Mouse (Mus musculus) 3134 (cell line): ENCODE results near the gene Paqr7.
"Not testable (repeated sequence)": the region's sequence is repeated elsewhere in the genome, so short reads cannot be mapped to it uniquely, and the experiment has no call there.

Experiments
- DNase-seq: peaks from one replicate; pipeline ENCODE4 v3.0.0-alpha.2; 2011; ENCODE audit warnings: low spot score; ENCODE audit not compliant: insufficient read length; ENCODE audit errors: extremely low read depth

Gene Paqr7

DNA sequence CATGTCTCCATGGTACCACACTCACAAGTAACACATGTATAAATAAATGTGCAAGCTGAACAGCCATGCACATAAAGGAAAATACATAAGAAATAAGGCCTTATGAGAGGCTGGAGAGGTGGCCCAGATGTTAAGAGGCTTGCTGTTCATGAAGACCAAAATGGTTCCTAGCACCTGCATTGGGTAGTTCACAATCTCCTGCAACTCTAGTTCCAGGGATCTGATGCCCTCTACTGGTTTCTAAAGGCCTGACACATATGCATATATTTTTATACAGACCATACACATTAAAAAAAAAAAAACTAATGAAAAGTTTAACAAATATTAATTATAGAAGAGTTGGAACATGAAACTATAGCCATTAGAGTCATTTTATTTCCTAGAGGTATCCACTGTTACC is 25.0 kb upstream of the Paqr7 start:
- no peak for DNase-seq

DNA sequence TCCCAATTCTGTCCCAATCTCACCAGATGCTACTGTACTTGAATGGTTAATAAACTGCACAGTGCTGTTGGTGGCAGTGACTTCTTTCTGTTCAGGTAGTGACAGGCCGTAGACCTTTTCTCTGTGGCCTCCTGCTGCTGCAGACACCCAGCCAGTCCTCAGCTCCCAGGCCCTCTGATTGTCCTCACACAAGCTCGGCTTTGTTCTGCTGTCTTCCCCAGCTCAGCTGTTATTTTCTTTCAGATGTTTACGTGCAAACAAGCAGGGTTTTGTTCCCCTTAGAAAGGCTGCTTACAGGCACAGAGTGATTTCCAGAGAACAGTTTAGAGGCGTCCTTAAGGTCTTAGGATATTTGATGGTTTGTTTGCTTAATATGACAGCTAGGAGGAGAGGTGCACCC is 22.7 kb upstream of the Paqr7 start:
- DNase-seq: no peak

GRCm38 (mm10) chr4:134474240-134474639 is 22.3 kb upstream of the Paqr7 start:
- no peak for DNase-seq

GRCm38 (mm10) chr4:134476899-134477298 is 19.6 kb upstream of the Paqr7 start:
- peak; percentile 56 for DNase-seq

DNA sequence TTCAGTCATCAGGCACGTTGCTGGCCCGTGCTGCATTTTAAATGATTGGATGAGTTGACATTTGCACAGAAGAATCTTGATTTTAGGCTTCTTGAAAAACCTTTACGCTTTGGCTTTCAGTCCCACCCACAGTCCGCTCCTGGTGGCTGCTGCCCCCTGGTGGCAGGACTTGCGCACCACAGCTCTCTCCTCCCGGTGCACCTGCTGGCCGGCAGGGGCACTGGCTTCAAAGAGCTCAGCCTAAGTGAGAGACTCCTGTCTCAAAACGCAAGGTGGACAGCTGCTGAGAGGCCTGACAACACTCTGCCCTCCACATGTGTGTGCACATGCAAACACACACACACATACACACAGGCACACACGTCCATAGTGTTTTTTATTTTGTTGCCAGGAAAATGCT is 18.5 kb upstream of the Paqr7 start:
- peak; percentile 87 for DNase-seq

- no peak for DNase-seq
Measured at GRCm38 (mm10) chr4:134479839-134480238, 16.7 kb upstream of the Paqr7 start.

DNA sequence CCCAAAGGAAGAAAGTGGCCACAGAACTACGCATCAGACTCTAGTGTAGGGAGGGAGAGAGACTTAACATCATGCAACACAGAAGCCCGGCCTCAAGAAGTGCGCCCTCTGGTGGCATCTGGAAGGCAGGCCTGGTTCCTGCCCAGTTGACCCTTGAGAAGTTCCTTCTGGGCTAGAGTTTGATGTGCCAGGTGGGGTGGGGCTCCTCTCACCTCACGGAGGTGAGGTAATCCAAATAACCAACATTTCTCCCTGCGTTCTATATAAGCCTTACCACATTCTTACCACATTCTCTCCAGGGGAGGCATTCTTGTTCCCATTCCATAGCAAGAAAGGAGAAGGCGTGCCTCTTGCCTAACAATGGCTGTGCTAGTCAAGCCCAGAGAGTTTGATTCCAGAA is 15.6 kb upstream of the Paqr7 start:
- no peak for DNase-seq

- DNase-seq: no peak
Measured at GRCm38 (mm10) chr4:134481270-134481669, 15.2 kb upstream of the Paqr7 start.

DNA sequence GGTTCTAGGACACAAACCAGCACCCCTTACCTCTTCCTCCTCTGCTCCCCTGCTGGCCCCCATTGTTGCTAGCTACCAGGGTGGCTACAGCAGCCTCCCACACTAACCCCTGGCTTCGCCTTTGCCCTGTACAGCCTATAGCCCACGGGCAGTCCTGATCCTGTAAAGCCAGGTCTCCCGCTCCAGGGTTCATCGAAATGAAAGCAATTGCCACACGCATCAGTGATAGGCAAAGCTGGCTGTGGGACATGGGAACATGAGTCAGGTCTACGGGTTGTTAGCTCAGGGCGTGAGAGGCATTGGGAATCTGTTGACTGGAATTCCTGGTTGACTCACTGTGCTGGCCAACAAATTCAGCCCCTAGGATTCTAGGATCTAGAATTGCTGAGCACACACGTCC is 14.1 kb upstream of the Paqr7 start:
- peak; percentile 50 for DNase-seq

DNA sequence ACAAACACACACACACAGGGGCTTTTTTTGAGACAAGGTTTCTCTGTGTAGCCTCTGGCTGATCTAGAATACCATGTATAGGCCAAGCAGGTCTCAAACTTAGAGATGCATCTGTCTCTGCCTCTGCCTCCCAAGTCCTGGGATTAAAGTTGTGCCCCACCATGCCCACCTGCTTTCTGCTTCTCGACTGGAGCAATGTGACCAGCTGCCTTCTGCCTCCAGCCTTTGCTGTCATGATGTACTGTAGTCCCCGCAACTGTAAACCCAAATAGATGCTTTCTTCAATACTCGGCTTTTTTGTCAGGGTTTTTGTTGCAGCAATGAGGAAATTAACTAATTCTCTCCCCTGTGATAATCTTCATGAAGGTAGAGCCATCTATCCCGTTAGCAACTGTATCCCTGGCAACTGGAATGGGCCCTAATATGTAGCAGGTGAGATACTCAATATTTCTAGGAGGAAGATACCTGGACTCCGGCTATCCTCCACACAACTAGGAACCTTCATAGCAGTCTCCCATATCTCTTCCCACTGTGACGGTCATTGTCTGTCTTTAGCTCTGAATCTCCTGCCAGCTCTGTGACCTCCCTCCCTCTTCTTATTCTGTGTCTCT is 13.3 kb upstream of the Paqr7 start:
- DNase-seq: no peak

DNA sequence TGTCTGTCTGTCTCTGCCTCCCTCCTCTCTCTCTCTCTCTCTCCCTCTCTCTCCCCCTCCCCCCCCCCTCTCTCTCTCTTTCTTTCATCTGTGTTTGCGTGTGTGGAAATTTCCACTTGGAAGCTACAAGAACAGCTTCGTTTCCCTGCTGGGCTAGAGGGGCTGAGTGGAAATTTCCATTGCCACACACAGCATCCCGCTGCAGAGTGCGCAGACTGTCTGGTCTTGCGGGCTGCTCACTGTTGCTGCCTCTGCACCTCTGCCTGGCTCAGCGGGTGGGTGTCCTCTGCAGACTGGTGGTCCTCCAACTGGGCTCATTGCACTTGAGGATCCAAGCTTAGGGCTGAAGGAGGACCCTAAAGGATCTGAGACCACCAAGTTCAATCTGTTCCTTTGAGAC is 12.8 kb upstream of the Paqr7 start:
- DNase-seq: no peak

GRCm38 (mm10) chr4:134484231-134484630 is 12.3 kb upstream of the Paqr7 start:
- DNase-seq: no peak

DNA sequence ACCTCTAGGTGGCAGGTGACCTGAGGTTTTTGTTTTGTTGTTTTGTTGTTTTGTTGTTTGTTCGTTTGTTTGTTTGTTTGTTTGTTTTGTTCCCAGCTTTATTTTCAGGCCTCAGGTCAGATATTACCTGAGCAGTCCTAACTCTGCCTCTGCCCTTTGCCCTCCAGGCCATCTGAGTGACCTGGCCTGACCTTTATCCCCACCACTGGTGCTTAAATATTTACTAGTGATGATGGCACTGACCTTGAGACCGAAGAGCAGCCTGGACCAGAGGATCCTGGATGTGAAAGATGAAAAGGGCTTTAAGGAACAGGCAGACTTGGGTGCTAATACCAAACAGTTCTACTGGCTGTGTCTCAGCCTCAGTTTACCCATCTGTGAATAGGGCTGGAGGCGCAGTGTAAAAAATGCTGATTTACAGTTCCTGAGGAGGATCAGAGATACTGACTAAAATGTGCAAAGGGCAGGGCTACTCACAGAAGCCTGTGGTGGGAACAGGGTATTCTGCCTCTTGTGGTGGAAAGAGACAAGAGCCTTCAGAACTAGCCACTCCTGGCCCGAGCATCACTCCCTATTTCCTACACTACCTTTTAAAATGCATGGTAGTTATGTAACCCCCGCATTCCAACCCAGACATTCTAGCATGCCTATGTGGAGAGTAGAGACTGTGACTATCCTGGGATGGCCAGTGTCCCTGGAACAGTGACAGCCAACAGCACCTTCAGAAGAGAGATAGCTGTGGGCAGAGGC is 11.2 kb upstream of the Paqr7 start:
- DNase-seq: no peak

- DNase-seq: no peak
Measured at GRCm38 (mm10) chr4:134488211-134488610, 8.3 kb upstream of the Paqr7 start.

GRCm38 (mm10) chr4:134489986-134490665 is 6.4 kb upstream of the Paqr7 start:
- DNase-seq: no peak

DNA sequence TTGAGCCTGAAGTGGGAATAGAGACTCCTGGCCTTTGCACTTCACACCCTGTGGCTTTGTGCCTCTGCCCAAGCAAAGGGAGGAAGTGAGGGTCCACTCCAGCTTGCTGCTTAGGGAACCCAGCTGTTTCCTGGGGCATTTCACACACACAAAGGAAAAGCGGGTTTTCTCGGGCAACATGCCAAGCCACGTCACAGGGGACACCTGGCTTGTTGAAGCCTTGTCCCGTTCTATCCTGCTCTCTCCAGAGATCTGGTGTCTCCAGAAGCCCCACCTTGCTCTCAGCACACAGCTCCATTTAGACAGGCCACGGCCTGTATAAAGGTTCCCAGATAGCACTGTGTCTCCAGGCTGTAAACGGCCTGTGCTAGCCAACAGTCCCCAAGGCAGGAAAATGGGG is 4.8 kb upstream of the Paqr7 start:
- no peak for DNase-seq

DNA sequence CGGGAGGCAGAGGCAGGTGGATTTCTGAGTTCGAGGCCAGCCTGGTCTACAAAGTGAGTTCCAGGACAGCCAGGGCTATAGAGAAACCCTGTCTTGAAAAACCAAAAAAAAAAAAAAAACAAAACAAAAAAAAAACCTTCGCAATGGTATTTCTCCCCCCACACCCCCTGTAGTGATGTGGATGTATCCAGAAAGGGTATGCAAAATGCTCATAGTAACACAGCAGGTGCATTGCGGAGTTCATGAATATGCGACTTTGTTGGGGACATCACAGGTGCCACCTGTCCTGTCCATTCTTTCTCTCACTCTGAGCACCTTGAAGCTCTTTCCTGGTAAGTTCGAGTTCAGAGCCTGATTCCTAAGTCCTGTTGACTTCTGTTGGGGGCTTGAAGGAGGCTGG is 2.3 kb upstream of the Paqr7 start:
- DNase-seq: not testable (repeated sequence)

GRCm38 (mm10) chr4:134494780-134495545 is 1.5 kb upstream of the Paqr7 start:
- DNase-seq: peak; percentile 66

DNA sequence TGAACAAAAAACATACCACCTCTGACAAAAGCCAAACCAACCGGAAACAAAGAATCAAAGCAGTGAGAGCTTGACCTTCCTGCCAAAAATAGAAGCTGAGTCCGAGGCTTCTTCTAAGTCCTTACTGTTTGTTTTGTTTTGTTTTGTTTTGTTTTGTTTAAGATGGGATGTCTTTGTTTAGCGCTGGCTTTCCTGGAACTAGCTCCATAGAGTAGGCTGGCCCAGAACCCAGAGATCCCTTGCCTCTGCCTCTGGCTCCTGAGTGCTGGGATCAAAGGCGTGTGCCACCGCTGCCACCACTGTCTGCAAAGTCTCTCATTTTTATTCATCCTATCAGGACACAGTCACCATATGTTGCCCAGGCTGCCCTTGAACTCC is 962 bp upstream of the Paqr7 start:
- DNase-seq: no peak

DNA sequence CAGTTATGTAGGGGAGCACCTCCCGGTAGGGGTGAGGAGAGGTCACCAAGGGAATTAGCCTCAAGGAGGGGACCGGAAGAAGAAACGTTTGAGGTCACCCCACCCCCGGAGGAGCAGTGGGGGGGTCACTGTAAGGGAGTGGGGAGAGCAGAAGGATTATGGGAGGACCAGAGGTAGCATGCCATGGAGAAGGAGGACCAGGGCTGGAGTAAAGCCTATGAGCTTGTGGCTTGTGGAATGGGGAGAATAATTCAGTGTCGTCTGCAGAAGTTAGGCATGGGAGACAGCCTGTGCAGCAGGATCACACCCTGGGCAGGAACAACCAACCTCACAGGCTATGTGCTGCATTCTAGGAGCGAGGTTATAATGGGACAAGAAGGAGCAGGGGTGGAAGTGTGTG is 726 bp downstream of the Paqr7 start:
- no peak for DNase-seq

DNA sequence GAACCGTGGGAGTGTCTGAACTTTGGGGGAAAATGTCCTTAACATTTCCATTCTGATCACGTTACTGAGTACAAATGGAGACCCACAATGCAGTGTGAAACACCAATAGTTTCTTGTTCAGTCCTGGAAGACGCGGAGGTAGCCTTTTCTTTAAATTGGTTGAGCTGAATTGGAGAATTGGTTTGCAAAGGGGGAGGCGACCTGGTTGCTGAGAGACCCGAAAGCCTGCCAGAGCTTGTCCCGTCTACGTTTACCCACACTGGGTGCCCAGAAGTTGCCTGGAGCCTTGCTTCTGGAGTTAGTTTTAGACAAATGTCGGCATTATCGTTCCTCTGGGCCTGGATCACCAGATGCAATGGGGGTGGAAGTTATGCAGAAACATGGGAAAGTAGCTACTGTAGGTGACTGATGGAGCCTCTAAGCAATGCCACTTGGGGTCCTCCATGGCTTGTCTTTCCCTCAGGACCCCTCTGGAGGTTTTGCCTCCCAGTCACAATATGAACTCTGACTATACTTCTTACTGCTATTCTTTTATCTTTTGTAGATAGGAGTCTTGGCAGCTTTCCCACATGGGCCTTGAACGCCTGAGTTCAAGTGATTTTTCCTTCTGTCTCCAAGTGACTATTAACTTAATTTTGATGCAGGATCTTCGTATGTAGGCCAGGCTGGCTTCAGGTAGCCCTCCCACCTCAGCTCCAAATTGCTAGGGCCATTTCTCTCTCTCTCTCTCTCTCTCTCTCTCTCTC is 1.7 kb downstream of the Paqr7 start:
- DNase-seq: no peak
